Mouse (Mus musculus): Measurements from ENCODE around the gene Nova1.

DNA sequence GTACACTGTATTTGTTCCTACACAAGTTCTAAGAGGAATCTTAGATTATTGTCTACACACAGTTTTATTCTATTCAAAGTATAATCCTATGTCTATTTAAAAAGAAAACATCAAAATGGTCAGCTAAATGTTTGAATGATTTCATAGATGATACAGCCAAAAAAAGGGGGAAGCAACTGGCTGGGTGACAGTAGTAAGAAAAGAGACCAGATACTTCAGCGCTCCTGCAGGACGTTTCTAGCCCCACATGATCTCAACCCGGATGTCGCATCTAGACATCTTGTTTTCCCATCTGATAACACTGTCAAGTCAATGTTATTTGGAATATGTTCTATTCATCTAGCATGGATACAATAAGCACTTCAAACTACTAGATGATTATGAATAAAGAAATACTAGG lies 99.7 kb downstream of the Nova1 start:
- TF ChIP-seq CTCF (IDR thresholded peaks at IDR 0.05; ENCODE audit: borderline replicate concordance, insufficient read depth, low read depth, low read length) (no peak), POLR2A (IDR thresholded peaks at IDR 0.05; ENCODE audit: borderline replicate concordance, insufficient read depth, low read length) (no peak)
